Mouse (Mus musculus): Measurements from ENCODE around the gene Capn1.
A peak's percentile ranks its signal among the peaks of the same experiment; 100 is the strongest.

Gene Capn1

DNA sequence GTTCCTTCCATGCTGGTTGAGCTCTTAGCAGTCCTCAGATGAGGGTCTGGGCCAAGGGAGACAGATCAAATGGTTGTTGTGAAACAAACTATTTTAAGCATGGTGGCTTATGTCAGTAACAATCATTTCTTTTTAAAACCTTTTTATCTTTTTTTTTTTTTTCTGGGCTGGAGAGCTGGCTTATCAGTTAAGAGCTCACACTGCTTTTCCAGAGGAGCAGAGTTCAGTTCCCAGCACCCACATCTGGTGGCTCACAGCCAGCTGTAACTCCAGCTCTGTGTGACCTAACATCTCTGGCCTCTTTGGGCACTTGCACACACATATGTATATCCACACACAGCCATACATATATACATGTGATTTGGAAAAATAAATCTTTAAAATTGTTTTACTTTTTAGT, 22.0 kb upstream of the Capn1 start:
- DNase-seq = no peak

DNA sequence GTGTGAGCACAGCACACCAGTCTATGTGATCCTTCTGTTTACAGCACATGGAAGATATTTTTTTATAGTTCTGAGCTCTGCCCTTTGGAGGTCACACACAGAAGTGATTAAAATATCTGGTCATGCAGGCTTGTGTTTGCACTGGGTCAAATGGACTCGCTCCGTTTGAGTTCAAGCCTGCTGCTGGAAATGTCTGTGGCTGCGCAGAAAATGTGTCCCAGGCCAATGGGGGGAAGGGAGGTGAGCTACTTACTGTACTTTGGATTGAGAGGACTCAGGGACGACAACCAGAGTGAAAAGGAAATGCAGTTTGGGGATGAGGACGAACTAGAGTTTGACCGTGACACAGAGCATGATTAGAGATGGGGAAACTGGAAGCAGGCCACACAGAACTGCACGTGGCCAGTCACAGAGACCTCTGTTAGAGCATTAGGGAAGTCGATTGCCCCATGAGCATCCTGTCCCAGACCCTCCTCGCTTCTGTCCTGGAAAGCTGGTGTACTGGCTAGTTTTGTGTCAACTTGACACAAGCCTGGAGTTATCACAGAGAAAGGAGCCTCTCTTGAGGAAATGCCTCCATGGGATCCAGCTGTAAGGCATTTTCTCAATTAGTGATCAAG, 20.4 kb upstream of the Capn1 start:
- DNase-seq = no peak

DNA sequence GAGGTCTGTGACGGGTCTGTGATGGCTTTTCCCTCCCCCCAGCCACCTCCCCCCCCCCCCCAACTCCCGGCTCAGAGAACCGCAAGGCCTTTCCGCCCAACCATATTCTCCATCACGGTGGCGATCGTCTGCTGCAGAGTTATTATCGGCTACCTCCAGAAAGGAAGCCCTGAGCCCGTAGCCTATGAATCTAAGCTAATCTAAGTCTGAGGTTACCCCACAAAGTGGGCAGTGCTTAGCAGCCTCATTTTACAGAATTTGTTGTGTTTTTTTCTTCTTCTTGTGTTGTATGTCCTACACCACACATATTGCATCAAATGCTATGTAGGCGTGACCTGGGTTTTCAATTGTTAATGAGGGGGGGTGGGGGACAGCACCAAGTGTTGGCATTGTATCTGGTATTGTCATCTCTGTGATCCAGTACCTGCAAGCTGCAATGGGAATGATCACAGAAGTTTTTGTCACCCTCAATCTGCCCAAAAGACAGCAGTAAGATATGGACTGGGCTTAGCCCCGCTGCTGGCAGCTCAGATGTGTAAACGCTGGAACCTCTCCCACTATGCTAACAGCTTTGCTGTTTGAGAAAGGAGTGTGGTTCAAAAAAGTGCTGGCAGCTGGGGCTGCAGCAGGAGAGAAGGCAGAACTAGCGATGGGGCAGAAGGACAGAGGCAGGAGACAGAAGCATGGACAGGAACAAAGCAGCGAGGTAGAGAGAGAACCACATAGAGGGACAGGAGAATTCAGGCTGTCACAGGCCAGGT, 15.0 kb upstream of the Capn1 start:
- DNase-seq = no peak

- no peak for DNase-seq
Measured at GRCm38 (mm10) chr19:6029426-6029825, 13.7 kb upstream of the Capn1 start.

DNA sequence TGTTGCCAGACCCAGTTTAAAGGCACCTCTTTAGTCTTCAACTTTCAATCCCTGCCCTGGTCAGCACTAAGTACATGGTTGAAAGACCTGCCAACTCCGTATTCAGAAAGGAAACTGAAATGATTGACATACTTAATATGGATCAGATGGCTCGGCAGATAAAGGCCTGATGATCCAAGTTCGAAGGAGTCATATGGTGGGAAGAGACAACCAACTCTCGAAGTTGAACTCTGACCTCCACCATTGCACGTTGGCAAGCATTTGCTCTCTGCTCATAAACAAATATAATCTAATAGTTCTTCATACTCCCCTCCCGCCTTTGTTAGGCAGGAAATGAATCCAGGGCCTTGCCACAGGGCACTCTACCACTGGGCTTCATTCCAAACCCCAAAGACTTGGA, 13.3 kb upstream of the Capn1 start:
- DNase-seq = peak; percentile 45

DNA sequence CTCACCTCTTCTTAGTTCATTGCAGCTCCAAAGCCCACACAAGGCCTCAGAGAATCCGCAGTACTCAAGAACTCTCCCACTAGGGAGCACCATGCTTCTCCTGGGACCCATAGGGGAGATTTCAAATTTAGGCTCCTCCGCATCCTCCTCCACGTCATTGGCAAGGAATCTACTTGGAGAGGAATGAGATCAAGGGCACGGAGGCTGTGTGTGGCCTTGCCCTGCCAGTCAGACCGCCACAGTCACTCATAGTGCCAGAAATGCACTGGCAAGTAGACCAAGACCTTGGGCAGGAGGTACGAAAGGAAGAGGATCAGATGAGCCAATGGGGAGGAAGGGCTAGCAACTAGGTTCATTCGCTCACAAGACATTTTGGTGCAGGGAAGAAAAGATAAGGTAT, 8.2 kb upstream of the Capn1 start:
- no peak for DNase-seq

GRCm38 (mm10) chr19:6023059-6023458, 7.4 kb upstream of the Capn1 start:
- DNase-seq = peak; percentile 30

DNA sequence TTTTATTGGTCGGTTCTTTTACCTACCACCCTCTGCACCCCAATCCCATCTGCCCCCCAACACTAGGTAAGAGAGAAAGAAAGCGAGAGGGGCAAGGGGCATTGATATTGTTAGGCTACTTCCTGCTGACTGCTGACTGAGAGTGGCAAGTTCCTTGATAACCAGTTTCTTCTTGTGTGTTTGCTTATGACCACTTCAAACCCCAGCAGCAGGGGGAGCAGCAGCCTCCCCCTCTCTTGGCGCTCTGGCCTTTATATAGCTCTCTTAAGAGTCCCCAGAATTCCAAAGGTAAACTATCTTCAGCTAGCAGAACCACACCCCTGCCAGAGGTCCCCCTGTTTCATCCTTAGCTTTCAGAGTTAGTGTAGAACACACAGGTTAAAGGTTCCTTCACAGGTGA, 4.6 kb upstream of the Capn1 start:
- no peak for DNase-seq

- DNase-seq = peak; percentile 97
Measured at GRCm38 (mm10) chr19:6018142-6019089, 2.7 kb upstream of the Capn1 start.

DNA sequence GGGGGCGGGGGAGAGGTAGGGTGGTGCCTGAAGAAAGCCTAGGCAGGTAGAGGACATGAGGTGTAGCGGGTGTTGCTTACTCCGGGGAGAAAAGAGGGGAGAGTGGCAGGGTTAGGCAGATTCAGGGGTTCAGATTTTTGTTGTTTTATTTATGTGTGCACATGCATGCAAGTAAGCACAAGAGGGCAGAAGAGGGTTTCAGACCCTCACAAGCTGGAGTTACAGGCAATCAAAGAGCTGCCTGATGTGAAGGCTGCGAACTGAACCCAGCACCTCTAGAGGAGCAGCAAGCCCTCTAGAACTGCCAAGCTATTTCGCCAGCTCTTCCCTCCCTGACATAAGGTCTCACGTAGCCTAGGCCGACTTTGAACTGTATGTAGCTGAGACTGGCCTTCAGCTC, 835 bp upstream of the Capn1 start:
- DNase-seq = no peak

GRCm38 (mm10) chr19:6014991-6015510, 646 bp downstream of the Capn1 start:
- peak; percentile 57 for DNase-seq

DNA sequence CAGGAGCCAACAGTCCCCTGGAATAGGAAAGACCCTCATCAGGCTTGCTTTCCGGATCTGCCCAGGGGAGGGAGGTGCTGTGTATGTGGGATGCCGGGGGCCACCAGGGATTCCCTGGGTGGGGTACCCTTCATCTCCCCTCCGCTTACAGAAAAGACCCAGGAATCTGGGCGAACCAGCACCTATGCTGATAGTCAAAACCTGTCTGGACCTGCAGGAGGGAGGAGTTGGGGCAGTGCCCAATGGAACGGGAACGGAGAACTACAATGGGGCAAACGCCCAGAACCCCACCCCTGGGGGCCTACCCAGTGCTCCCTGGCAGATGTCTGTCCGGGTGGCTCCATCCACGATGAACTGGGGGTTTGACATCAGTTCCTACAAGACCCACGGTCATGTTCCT, 2.0 kb downstream of the Capn1 start:
- no peak for DNase-seq

GRCm38 (mm10) chr19:6009137-6009536, 6.6 kb downstream of the Capn1 start:
- no peak for DNase-seq

GRCm38 (mm10) chr19:6007013-6007412, 8.7 kb downstream of the Capn1 start:
- no peak for DNase-seq

- no peak for DNase-seq
Measured at GRCm38 (mm10) chr19:6005541-6005940, 10.2 kb downstream of the Capn1 start.

- DNase-seq = no peak
Measured at GRCm38 (mm10) chr19:5999969-6000368, 15.7 kb downstream of the Capn1 start.

- no peak for DNase-seq
Measured at GRCm38 (mm10) chr19:5998180-5998579, 17.5 kb downstream of the Capn1 start.

DNA sequence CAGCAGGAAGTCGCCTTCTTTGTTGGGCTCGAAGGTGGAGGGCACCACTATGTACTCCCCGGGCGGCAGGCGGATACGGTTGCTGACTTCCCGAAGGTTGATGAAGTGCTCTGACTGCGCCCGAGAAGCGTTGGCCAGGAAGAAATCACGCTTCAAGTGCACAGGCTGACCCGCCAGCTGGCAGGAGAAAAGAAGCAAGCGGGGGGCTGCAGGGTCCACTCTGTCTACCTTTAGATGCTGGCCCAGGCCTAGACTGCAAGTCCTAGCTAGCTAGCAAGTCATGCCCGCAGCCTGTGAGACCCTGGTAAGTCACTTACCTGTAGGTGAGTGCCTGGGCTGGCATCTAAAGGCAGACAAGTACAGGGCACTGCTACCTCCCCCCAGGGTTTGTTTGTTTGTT, 21.0 kb downstream of the Capn1 start:
- DNase-seq = no peak

DNA sequence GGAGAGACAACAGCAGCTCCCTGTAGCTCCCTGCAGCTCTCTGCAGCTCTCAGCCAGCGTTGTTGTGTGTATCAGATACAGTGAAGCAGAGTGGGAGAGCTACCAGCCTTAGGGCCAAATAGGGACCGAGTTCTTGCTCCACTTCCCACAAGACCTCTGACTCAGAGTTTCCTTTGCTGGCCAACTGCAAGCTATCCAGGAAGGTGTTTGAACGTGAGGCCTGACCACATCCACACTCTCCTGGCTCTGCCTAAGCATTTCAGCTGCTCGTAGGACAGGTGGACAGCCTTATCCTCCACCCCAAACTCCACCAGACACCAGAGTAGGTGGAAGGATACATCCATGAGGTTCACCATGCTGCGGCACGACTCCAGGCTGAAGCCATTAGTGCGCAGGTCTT, 23.7 kb downstream of the Capn1 start:
- no peak for DNase-seq

GRCm38 (mm10) chr19:5991467-5991866, 24.2 kb downstream of the Capn1 start:
- DNase-seq = no peak

DNA sequence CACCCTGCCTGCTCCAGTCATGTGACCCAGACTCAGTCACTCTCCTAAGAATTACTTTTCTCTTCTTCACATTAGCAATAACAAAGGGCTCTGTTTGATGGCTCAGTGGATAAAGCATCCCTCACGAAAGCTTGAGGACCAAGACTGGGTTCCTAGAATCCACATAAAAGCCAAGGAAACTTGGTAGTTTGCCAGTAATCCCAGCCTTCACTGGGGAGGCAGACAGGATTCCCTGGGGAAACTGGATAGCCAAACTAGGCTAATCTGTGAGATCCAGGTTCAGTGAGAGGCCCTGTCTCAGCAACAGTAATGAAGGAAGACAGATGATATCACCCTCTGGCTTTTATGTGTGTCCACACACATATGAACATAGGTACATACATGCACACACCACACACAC, 24.8 kb downstream of the Capn1 start:
- no peak for DNase-seq

- no peak for DNase-seq
Measured at GRCm38 (mm10) chr19:5990033-5990432, 25.7 kb downstream of the Capn1 start.

DNA sequence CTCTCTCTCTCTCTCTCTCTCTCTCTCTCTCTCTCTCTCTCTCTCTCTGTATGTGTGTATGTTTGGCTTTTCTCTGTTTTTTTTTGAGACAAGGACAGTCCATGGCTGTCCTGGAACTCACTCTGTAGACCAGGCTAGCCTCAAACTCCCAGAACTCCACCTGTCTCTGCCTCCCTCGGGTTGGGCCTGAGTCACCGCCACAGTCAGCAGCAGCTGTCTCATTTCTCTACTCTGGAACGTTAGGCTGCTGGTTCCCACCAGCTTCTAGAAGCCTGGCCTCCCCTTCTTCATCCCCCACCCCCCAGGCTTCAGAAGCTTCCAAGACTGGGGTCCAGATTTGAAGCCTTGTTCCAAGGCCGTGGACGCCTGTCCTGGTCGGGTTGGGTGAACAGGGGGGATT, 26.1 kb downstream of the Capn1 start:
- DNase-seq = no peak

Data from lung, postnatal 36 days (tissue).